Mouse (Mus musculus) c-Kit-positive CD71-positive TER-119-negative erythroid progenitor cells, embryonic 14.5 days (primary cell): ENCODE results near the gene Tomm20.
"Not testable (repeated sequence)": the region's sequence is repeated elsewhere in the genome, so short reads cannot be mapped to it uniquely, and the experiment has no call there.

Experiments used
- DNase-seq: peaks from one replicate; pipeline ENCODE4 v3.0.0-alpha.2; 2013; ENCODE audit warnings: low read depth

Tomm20 gene

DNA sequence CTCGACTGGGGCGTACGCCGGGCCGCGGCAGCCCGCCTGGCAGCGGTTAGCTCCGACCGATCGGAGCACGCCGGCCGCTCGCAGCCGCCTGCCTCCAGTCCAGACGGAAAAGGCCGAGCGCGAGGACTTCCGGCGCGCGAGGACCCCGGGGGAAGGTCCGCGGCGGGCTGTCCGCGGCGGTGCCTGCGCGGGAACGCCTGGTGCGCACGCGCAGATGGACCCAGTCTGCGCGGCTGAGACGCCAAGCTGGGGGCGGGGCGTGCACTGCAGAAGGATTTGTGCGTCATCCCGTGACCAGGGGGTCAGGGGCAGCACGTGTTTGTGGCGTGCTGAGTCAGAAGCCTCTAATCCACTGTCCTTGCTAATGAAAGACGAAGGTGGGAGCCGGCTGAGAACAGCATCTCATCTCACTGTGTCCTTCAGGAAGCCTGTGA, at the start of gene Tomm20:
Tomm20 (minus strand) TSS at position 115 of the 434 bp plus-strand sequence.
- peak; percentile 85 for DNase-seq

- no peak for DNase-seq
These were observed 48.9 kb upstream of the Tomm20 start for GRCm38 (mm10) chr8:126994506-126994905.

- no peak for DNase-seq
These were observed 43.9 kb upstream of the Tomm20 start for GRCm38 (mm10) chr8:126989363-126990153.

DNA sequence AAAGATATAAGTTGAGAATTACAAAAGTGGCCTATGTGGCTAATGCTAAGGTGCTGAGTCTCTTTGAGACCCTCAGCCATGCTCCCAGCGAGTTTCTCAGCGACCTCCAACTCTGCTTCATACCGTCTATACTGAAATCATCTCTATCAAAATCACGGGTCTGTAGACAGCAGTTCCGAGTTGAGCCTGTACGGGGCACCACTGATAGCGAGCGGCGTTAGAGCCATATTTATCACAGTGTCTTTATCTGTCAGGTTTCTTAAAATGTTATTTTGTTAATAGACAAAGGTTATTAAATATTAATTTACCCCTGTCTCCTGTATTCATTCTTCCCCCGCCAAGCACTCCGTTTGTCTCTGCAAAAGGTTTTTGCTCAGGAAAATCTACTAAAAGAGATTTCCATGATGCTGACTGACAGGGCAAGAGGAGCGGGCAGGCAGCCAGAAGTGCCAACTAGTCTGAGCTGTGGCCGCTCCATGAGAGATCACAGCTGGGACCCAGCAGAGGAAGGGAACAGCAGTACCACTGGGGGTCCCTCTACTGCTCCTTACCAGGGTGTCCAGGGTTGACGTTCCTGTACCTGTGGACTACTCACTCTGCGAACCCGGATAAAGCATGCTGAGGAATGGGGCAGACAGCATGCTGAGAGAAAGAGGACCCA, 42.8 kb upstream of the Tomm20 start:
- no peak for DNase-seq

- DNase-seq = peak; percentile 75
These were observed 40.9 kb upstream of the Tomm20 start for GRCm38 (mm10) chr8:126986495-126986894.

DNA sequence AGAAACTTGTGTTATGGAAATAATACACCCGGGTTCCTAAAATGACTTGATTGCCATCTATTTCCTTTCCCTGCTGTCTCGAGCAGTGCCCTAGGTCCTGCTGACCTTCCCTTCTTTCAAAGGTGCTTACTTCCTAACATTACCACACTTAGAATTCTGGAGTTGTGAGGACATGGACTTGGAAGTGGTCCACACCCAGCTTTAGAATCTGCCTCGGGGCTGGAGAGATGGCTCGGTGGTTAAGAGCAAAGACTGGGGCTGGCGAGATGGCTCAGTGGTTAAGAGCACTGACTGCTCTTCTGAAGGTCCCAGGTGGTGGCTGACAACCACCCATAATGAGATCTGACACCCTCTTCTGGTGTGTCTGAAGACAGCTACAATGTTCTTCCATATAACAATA, 34.4 kb upstream of the Tomm20 start:
- no peak for DNase-seq

DNA sequence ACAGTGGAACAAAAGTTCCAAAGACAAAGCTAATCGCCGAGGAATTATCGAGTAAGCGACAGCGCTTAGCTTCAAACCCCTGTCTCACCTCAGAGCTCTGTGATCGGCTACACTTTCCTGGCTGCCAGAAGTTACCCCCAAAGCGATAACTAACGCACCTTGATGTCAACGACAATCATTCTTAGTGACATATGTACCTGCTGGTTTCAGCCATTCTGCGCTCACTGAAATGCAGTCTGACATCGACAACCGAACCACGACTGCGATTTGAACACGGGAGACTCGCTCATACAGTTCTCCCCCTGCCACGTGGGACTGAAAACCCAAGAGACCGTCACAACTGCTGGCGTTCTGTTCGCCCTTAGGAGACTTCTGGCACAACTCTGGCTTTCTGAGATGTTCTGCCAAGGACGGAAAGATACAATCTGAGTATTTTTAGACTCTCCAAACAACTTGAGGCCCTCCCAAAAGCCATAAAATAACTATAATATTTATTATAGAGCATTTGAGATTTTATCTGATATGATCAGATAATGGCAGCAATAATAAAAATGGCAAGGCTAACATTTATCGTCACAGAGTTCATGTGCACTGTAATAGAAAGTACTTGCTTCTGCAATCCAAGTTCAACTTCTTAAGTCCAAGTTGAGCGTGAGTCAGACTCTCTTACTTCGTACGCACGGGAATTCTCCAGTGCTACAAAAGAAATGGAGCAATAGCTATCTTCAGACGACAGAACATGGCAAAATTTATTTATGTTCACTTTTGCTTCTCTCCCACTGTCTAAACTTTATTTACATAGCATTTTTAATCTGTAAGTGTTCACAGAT, 33.7 kb upstream of the Tomm20 start:
- DNase-seq = no peak

GRCm38 (mm10) chr8:126978535-126978934, 32.9 kb upstream of the Tomm20 start:
- DNase-seq = not testable (repeated sequence)

GRCm38 (mm10) chr8:126978028-126978427, 32.4 kb upstream of the Tomm20 start:
- no peak for DNase-seq

GRCm38 (mm10) chr8:126976608-126977348, 31.1 kb upstream of the Tomm20 start:
- no peak for DNase-seq

DNA sequence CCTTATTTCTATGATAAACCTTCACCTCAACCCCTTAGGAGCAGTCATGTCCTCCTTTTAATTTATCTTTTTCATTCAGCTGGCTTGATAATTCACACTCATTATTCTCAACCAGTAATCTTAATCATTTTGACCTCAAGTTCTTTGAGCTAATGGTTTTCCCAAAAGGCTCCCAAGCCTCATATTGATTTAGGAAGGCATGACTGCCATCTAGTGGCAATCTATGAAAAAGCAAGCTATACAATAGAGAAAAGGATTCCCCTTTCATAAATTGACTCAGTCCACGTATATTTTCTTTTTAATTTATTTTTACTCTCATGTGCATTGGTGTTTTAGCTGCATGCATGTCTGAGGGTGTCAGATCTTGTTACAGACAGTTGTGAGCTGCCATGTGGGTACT, 30.1 kb upstream of the Tomm20 start:
- DNase-seq = peak; percentile 63

DNA sequence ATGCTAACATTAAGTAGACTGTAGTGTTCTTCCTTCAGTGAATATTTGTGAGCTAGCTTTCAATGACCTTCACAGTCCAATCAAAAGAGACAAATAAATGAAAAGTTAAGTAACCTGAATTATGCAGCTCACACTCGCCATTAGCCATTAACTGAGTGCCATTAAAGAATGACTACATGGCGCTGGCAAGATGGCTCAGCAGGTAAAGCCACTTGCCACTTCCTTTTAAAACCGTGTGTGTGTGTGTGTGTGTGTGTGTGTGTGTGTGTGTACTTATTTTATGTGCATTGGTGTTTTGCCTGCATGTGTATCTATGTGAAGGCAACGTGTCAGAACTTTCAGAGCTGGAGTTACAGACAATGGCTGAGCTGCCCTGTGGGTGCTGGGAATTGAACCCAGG, 28.9 kb upstream of the Tomm20 start:
- DNase-seq = no peak

GRCm38 (mm10) chr8:126973686-126974265, 28.1 kb upstream of the Tomm20 start:
- no peak for DNase-seq

DNA sequence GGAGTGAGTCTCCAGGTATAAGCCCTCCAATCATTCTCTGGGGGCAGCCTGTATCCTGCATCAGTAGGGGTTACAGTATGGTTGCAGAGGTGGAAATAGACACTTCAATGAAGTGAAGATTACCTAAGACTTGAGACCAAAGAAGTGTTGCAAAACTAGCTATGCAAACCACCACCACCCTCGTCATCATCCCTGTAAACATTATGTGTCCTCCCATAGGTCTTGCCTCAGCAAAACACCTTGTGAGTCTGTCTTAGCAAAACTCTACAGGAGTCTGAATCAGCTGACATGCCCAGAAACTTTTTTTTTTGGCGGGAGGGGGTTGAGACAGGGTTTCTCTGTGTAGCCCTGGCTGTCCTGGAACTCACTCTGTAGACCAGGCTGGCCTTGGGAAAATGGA, 27.0 kb upstream of the Tomm20 start:
- DNase-seq = no peak

GRCm38 (mm10) chr8:126972102-126972501, 26.5 kb upstream of the Tomm20 start:
- no peak for DNase-seq

- no peak for DNase-seq
These were observed 25.6 kb upstream of the Tomm20 start for GRCm38 (mm10) chr8:126971314-126971664.

DNA sequence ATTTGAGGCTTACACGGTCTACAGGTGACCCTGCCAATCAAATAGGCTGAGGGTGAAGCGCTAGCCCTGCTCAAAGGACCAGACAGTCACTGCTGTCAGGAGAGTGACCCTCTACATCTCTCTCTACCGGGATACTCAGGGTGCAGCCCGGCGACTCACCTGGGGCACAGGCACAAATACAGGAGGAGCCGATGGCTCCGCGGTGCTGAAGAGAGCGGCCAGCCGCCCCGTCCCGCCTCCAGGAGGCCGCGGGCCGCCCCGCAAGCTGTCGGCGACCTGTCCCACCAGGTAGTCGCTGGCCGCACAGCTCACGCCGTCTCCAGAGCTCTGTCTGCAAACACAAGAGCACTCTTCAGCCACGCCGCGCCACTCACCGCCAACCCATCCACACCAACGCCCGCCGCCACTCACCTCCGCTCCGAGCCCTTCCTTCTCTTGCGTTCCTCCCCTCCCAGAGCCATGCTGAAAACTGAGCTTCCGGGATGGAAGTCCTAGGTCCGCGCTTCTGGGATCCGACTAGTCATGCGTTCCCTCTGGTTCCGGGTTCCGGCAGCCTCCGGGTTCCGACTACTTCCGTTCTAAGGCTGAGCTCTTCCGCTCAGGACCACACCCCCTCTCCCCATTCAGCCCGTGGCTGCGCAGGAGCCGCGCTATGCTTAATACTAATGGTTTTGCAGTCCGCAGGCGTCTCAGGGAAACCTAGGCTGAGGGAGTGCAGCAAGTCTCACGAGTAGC, 25.1 kb upstream of the Tomm20 start, which contains the start of gene Rbm34:
Rbm34 (minus strand) TSS at position 493 of the 735 bp plus-strand sequence.
- peak; percentile 93 for DNase-seq

GRCm38 (mm10) chr8:126969546-126969945, 23.9 kb upstream of the Tomm20 start:
- no peak for DNase-seq

- no peak for DNase-seq
These were observed 22.5 kb upstream of the Tomm20 start for GRCm38 (mm10) chr8:126968107-126968506.

DNA sequence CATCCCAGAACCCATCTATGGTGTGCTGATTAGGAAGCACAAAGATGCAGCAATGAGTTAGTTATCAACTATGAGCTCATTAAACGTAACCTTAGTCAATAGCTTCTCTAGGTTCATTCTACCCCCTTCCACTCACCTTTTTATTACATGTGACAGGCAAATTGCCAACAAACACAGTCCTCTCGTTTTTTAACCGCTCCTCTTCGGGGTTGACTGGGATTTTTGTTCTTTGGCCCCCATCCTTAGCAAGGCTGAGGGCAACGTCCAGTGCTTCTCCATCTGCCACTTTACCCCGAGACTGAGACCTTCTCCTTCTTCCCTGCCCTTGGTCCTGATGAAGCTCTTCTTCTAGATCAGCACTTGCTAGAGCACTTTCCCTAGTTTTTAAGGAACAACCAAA, 19.6 kb upstream of the Tomm20 start:
- DNase-seq = no peak

GRCm38 (mm10) chr8:126962871-126963270, 17.2 kb upstream of the Tomm20 start:
- no peak for DNase-seq
